Mouse (Mus musculus): Measurements from ENCODE around the gene Gadd45g.
"Not testable (repeated sequence)": the region's sequence is repeated elsewhere in the genome, so short reads cannot be mapped to it uniquely, and the experiment has no call there.

Gene Gadd45g

DNA sequence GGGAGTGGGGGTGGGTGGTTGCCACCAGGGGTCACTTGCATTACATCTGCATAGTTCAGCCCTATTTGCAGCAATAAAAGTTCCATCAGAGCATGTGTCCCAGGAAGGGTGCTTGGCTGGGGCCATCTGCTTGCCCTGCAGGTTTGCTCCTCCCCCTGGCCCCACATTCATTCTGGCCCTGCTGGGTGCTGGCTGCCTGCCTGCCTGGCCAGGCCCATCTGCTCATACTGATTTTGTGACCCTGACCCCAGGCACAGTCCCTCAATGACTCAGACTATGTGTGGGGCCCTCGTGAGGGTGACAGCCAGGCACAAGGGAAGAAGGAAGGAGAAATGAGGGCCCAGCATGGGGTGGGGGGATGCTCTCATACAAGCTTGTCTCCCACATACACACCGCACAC is 12.9 kb upstream of the Gadd45g start:
- DNase-seq (ENCODE audit: low read depth in 1 of 2, low spot score in 2 of 2) = no peak

- not testable (repeated sequence) for DNase-seq (ENCODE audit: low read depth in 1 of 2, low spot score in 2 of 2)
Observed at GRCm38 (mm10) chr13:51834024-51834423, 12.5 kb upstream of the Gadd45g start.

DNA sequence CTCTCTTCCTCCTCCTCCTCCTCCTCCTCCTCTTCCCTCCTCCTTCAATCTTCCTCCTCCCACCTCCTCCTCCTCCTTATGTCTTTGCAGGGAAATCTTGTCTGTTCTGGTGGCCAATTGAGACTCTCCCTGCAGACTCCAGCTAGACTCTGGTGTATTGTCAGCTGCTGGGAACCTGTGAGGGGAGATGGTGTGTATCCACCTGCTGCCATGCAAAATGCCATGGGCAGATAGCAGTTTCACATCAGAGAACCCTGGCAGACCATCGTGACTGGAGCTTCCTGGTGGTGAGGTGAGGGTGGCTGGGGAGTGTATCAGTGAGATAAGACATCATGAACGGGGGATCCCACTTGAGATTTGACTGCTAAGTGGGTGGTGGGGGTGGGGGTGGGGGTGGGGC is 12.0 kb upstream of the Gadd45g start:
- DNase-seq (ENCODE audit: low read depth in 1 of 2, low spot score in 2 of 2) = no peak

GRCm38 (mm10) chr13:51835208-51835607 is 11.3 kb upstream of the Gadd45g start:
- not testable (repeated sequence) for DNase-seq (ENCODE audit: low read depth in 1 of 2, low spot score in 2 of 2)

DNA sequence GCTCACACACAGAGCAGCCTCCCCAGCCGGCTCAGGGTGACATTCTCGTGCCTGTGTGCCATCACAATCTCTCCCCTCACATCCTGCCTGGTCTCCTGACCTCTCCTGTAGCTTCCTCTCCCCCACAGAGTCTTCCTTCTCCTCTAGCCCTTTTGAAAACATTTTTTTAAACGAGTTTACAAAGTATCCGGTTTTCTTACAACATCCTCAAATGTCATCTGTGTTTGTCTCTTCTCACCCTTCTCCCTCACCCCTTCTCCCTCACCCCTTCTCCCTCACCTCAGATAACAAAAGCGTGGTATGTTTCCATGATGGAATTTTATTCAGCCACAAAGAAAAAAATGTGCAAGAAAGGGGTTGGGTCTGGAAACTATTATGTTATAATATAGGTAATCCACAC is 9.1 kb upstream of the Gadd45g start:
- no peak for DNase-seq (ENCODE audit: low read depth in 1 of 2, low spot score in 2 of 2)

DNA sequence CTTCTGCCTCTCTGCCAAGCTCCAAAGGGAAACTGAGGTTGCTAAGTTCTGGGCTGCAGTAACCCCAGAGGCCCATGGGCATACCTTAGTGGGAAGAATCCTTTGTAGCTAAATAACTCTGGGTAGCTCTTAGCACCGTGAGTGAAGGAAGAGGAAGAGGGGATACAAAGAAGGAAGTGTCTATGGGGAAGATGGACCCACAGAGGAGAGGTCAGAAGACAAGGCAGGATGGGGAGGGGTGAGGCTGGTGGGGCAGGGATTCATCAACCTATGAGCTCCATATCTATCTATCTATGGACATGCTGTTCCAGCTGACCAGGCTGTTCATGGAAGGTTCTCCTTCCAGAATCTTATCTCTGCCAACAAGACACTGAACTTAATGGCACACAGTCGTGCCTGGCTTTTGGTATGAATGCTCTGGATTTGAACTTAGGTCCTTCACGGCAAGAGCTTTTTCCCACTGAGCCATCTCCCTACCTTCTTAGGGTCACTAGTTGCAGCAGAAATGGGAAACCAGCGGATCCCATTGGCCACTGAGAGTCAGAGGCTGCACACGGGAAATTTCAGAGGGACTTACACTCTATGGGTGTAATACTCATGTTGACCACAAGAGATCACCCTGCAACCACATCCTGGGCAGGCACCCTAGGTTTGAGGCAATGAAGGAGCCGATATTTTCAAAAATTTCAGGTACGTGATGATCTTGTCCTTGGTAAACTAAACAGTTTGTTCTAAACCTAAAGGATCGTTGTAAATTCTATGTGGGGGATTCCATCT is 7.0 kb upstream of the Gadd45g start:
- DNase-seq (ENCODE audit: low read depth in 1 of 2, low spot score in 2 of 2) = no peak

GRCm38 (mm10) chr13:51840702-51841101 is 5.8 kb upstream of the Gadd45g start:
- DNase-seq (ENCODE audit: low read depth in 1 of 2, low spot score in 2 of 2) = no peak

DNA sequence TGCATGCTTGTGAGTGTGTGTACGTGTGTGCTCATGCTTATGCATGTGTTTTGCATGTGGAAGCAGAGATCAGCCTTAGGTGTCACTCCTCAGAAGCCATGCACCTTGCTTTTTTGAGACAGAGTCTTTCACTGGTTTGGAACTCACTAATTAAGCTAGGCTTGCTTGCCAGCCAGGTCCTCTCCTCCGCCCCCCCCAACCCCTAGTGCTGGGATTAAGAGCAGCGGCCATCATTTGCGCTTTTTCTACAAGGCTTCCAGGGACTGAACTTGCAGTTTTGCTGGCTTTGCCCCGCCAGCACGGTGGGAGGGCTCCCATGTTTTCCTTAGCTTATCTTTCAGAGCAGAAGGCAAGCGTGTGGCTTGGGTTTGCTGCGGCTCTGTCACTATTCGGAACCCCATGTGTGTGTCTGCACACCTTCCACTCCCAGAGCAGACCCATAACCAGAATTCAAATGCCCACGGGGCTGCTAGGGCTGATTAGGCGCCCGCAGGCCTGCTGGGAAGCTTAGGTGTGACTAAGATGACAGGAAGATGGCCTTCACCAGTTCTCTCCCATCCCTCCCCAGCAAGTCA is 4.8 kb upstream of the Gadd45g start:
- no peak for DNase-seq (ENCODE audit: low read depth in 1 of 2, low spot score in 2 of 2)

- no peak for DNase-seq (ENCODE audit: low read depth in 1 of 2, low spot score in 2 of 2)
Observed at GRCm38 (mm10) chr13:51842191-51842590, 4.3 kb upstream of the Gadd45g start.

GRCm38 (mm10) chr13:51842773-51843172 is 3.7 kb upstream of the Gadd45g start:
- no peak for DNase-seq (ENCODE audit: low read depth in 1 of 2, low spot score in 2 of 2)

GRCm38 (mm10) chr13:51843298-51843697 is 3.2 kb upstream of the Gadd45g start:
- DNase-seq (ENCODE audit: low read depth in 1 of 2, low spot score in 2 of 2) = no peak

DNA sequence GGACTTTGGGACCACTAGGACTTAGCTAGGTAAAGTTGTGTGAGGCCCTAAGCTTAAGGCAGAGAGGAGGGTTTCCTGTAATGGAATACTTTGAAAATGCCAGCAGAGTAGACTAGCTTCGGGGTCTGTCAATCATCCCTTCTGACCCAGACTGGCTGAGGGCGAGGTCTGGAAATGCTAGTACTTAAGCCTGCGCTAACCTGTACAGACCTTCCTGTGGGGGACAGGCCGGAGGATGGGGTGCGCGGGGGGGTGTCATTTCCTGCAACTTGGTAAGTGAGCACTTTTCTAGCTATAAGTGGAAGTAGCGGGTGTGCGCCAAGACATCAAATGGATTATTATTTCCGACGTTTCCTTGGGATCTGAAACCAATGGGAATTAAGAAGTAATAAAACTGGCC is 2.4 kb upstream of the Gadd45g start:
- no peak for DNase-seq (ENCODE audit: low read depth in 1 of 2, low spot score in 2 of 2)

DNA sequence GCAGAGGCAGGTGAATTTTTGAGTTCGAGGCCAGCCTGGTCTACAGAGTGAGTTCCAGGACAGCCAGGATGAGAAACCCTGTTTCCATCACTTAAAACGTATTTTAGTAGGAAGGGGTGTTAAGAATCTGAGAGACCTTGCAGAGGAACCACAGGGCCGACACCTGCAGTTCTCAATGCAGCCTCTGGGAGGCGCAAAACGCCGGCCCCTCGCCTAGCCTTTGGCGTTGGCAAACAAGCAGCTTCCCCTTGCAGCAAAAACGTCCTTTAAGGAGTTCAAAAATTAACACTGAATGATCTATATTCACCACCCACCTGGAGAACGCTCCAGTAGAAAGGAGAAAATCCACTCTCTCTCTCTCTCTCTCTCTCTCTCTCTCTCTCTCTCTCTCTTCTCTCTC is 1.8 kb upstream of the Gadd45g start:
- DNase-seq (ENCODE audit: low read depth in 1 of 2, low spot score in 2 of 2) = peak; percentile 50 to 72

GRCm38 (mm10) chr13:51845072-51845471 is 1.4 kb upstream of the Gadd45g start:
- DNase-seq (ENCODE audit: low read depth in 1 of 2, low spot score in 2 of 2) = no peak

DNA sequence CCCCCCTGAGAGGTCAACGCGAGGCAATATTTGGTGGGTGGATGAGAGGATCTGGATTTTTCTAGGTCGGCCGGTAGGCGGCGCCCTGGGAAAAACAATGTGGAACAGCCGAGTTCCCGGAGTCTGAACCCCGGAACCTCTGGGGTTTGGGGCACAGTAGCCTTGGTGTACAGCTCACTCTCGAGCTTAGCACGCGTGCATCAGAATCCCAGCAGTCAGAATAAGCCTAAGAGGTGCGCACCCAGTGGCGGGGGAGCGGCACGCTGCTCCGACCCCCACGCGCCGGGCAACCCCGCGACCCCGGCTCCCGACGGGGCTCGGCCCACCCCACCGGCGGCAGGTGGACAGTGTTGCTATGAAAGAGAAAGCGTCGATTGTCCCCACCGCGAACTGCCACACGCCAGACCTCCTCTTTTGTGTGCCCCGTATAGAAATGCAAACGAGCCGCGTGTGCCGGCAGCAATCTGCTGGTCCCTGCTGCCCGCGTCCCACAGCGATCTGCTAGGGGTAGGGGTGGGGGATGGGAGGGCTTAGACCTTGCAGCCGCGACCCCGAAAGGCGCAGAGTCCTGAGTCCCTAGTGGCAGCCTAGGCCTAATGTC is 787 bp upstream of the Gadd45g start:
- peak; percentile 59 to 70 for DNase-seq (ENCODE audit: low read depth in 1 of 2, low spot score in 2 of 2)

DNA sequence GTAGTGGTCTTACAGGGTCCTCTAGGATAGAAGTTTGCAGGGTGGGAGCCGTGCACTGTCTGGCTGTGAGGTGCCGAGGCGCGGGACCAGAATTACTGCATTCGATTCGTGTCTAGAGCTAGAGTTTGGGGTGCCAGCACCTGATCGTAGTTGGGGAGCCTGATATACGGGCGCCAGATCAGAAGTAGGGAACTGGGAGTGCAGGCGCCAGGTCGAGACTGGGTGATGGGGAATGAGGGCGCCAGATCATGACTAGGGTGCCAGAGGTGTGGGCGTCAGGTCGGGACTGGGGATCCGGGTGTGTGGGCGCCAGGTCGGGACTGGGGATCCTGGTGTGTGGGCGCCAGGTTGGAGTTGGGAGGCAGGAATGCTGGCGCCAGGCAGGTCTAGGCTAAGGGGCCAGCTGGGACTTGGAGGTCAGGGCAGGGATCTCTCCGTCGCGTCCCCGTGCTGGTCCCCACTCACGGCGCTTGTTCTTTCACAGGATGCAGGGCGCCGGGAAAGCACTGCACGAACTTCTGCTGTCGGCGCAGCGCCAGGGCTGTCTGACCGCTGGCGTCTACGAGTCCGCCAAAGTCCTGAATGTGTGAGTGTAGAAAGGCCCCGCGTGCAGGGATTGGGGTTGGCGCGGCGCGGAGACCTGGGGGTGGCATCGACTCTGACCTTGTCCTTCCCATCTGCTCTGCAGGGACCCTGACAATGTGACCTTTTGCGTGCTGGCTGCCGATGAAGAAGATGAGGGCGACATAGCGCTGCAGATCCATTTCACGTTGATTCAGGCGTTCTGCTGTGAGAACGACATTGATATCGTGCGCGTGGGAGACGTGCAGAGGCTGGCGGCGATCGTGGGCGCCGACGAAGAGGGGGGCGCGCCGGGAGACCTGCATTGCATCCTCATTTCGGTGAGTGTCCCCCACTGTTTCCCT is 653 bp downstream of the Gadd45g start:
- DNase-seq (ENCODE audit: low read depth in 1 of 2, low spot score in 2 of 2) = no peak

DNA sequence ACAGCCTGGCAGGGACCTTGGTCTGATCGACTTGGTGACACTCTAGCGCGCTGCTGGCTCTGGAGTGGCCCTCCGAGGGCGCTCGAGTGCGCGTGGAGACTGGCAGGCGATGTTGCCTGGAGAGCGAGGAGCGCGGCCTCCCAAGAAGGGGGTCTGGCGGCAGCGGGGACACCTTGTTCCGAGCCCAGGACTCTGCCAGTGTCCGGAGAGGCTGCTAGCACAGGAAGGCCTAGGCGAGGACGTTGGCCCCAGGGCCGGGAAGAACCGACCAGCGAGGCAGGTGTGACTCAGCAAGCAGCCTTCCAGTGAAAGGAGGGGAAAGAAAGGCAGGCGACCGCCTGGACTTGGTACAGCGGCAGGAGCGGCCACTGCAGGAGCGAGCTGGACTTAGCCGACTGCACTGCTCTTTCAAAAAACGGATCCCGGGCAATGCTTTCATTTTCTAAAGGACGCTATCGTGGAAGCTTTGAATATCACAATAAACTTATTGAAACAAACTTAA is 1.6 kb downstream of the Gadd45g start:
- DNase-seq (ENCODE audit: low read depth in 1 of 2, low spot score in 2 of 2) = peak in 1 of 2 experiments; percentile 37

GRCm38 (mm10) chr13:51848481-51849240 is 2.2 kb downstream of the Gadd45g start:
- DNase-seq (ENCODE audit: low read depth in 1 of 2, low spot score in 2 of 2) = no peak

DNA sequence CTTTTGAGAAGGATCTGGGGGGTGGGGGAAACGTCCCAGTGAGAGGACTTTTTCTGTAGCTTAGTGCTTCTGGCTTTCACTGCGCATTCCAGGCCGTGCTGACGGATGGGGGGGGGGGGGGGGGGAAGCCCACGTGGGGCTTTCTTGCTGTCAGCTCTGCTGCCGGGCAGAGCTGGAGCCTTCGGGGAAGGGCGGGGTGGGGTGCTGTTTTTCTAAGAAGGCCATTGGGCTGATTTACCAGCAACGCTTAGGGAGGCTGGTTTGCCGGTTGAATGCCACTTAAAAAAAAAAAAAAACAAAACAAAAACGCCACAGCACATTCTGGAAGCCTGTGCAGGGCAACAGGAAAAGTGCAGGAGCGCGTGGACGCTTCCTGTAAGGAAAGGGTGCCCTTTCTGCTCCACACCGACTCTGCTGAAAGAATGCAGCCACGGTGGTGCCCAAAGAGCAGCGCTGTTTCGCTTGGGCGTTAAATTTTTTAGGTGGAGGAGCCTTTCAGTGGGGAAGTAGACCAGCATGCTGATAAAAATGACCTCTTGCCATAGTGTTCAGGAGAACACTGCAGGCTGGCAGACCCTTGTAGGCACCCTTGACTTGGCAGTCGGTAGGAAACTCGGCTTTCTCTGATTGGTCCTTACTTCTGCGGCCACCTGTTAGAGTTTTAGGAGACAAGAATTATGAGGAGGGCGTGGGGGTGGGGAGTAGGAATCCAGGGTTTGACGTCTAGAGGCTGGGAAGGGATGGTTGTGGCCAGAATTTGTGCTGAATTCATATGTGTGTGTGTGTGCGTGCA is 3.0 kb downstream of the Gadd45g start:
- DNase-seq (ENCODE audit: low read depth in 1 of 2, low spot score in 2 of 2) = no peak

- no peak for DNase-seq (ENCODE audit: low read depth in 1 of 2, low spot score in 2 of 2)
Observed at GRCm38 (mm10) chr13:51850565-51850964, 4.1 kb downstream of the Gadd45g start.
